7 mouse cellular contexts compared by ENCODE assay signal in genomic region chr11:60699524-60700075, GRCm38 (mm10). TPM values are rescaled to one million over a fixed set of nuclear protein-coding genes. Genes with fewer than 3 reads are reported as not detected.
A peak's percentile ranks its signal among the peaks of the same experiment; 100 is the strongest.
DNase-seq lines count a peak whose midpoint lies in the region; ATAC-seq lines count a peak whose summit lies in the region.

Gene Llgl1 (plus strand): TSS chr11:60699723.

- peak; percentile 77 to 80 for DNase-seq in adrenal gland, adult 18-20 months (ENCODE audit: low spot score in 2 of 2)
- peak; percentile 95 for DNase-seq in embryo, embryonic 10.5 days (ENCODE audit: low spot score)
- DNase-seq in gastrocnemius, postnatal 25 days: peak; percentile 93
- DNase-seq in intestine, embryonic 14.5 days (ENCODE audit: low spot score): peak; percentile 99
- DNase-seq in left cerebral cortex, postnatal 25 days (ENCODE audit: low spot score in 2 of 2): peak; percentile 87 to 89
- peak; percentile 98 for DNase-seq in midbrain, embryonic 10.5 days (ENCODE audit: low spot score)
- peak; percentile 91 for DNase-seq in right cerebral cortex, postnatal 4 days

- WGBS in intestine, embryonic 14.5 days: 0% methylated on average over 69 of the region's 73 CpGs
- under 1% methylated on average over 73 of the region's 73 CpGs for WGBS in midbrain, embryonic 10.5 days

- peak; percentile 90 for ATAC-seq in intestine, embryonic 14.5 days (replicated peaks; ENCODE audit: low FRiP score, low TSS enrichment, low read depth)

- H3K4me2 ChIP-seq in intestine, embryonic 14.5 days (ENCODE audit: low read length): peak within 1 kb of the TSS; percentile 88

- peaks cover 19% of the 10 kb centered on the region for H3K4me1 ChIP-seq in intestine, embryonic 14.5 days (replicated peaks; ENCODE audit: control insufficient read depth, insufficient read depth, low read length)
- H3K4me1 ChIP-seq in midbrain, embryonic 10.5 days: peaks cover 53% of the 10 kb centered on the region

- peak within 1 kb of the TSS; percentile 89 for H3K4me3 ChIP-seq in intestine, embryonic 14.5 days (ENCODE audit: low read depth, low read length)
- H3K4me3 ChIP-seq in midbrain, embryonic 10.5 days: peak within 1 kb of the TSS; percentile 90

- peaks cover 18% of the 10 kb centered on the region for H3K36me3 ChIP-seq in intestine, embryonic 14.5 days (ENCODE audit: control insufficient read depth, insufficient read depth, low read length)
- peaks cover 32% of the 10 kb centered on the region for H3K36me3 ChIP-seq in midbrain, embryonic 10.5 days

- intact Hi-C loops in left cerebral cortex, postnatal 25 days (cut with DNase I): loop anchor here (1.0 to 10.0 kb wide), 5 partner anchors 28 to 235 kb away; partner anchors contain the start of genes Alkbh5, Flii, Map2k3 and Smcr8

- H3K27me3 ChIP-seq in intestine, embryonic 14.5 days (replicated peaks; ENCODE audit: control insufficient read depth, insufficient read depth, low read length): no peaks in the 10 kb centered on the region
- no peaks in the 10 kb centered on the region for H3K27me3 ChIP-seq in midbrain, embryonic 10.5 days (ENCODE audit: low read depth, poor library complexity, severe bottlenecking)

- peak within 1 kb of the TSS; percentile 88 for H3K9ac ChIP-seq in intestine, embryonic 14.5 days (ENCODE audit: low read length)

- peak within 1 kb of the TSS; percentile 90 for H3K27ac ChIP-seq in intestine, embryonic 14.5 days (ENCODE audit: low read depth)
- peak within 1 kb of the TSS; percentile 98 for H3K27ac ChIP-seq in midbrain, embryonic 10.5 days (replicated peaks)

- no peaks in the 10 kb centered on the region for H3K9me3 ChIP-seq in intestine, embryonic 14.5 days (ENCODE audit: control insufficient read depth, low read length)
- no peaks in the 10 kb centered on the region for H3K9me3 ChIP-seq in midbrain, embryonic 10.5 days (replicated peaks)

RNA-seq across cellular contexts. Expression of gene Llgl1, which starts in this region (rescaled TPM):
- total RNA-seq in adrenal gland, adult 18-20 months (2021): 10 to 100 TPM; 19.2 to 22.6 TPM
- 1 to 10 TPM; 8.3 to 9.1 TPM for total RNA-seq in gastrocnemius, postnatal 25 days (2021)
- polyA plus RNA-seq in intestine, embryonic 14.5 days (2014; fragmentation: Nextera tagmentation; extraction: Ambion mirVana): 53.7 and 53.8 TPM in 2 replicates
- total RNA-seq in left cerebral cortex, postnatal 25 days (2021): 10 to 100 TPM; 37.1 to 40.6 TPM
- 147 and 158 TPM in 2 replicates for polyA plus RNA-seq in midbrain, embryonic 10.5 days (2016; fragmentation: Nextera tagmentation; extraction: Ambion mirVana)

Comparison
In these comparisons a context has a peak if more than half of its experiments do, and no peak if none do; other contexts are left out.
1. Peak in every context shown above with its lines: DNase-seq, ATAC-seq, H3K4me3 ChIP-seq and H3K27ac ChIP-seq.